Mouse (Mus musculus): ENCODE data around the gene Rere. TPM values are rescaled to one million over a fixed set of nuclear protein-coding genes. Genes with fewer than 3 reads are reported as not detected.
"Not testable (repeated sequence)": the region's sequence is repeated elsewhere in the genome, so short reads cannot be mapped to it uniquely, and the experiment has no call there.

Gene Rere
- polyA plus RNA-seq, 1 experiment = 42.0 TPM

DNA sequence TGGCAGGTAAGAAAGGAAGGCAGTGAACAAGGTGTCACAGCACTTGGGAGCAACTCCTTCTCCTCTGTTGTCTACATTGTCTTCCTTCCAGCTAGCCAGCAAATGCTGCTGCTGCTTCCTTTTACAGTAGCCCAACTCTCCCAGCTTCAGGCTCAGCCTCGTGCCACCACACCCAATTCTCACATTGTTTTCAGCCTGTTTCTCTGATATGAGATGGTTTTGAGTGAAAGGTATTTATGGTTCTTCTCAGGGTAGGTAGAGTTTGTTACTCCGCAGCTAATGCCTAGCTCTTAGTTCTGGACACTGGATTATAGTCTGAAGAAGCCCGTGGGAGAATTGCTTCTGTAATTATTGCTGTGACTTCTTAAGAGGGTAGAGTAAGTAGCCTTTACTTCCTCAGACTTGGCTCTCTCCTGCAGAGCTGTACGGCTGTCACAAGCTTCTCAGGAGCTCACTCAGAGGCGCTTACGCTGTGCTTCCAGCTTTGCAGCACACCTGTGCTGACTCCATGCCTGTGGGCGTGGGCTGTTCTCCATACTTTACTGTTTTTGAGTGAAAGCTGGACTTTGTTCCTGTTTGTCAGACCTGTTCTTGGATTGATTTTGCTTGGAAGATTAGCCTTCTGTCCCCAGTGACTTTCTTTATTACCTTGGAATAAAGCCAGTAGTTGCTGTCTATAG is 212.0 kb downstream of the Rere start:
- no peak for DNase-seq
- H3K4me1 ChIP-seq (ENCODE audit: control insufficient read depth, insufficient read depth, low read length) = peaks cover 14% of the 10 kb centered on the region
- no peak overlapping the region for H3K4me3 ChIP-seq (replicated peaks; ENCODE audit: extremely low read depth, low read depth, low read length)
- TF ChIP-seq CTCF (IDR thresholded peaks at IDR 0.05; ENCODE audit: insufficient read depth, low read length) (no peak), POLR2A (IDR thresholded peaks at IDR 0.05; ENCODE audit: borderline replicate concordance, extremely low read depth, low read depth, low read length) (no peak)
- WGBS = 61% methylated on average over 7 of the region's 7 CpGs

DNA sequence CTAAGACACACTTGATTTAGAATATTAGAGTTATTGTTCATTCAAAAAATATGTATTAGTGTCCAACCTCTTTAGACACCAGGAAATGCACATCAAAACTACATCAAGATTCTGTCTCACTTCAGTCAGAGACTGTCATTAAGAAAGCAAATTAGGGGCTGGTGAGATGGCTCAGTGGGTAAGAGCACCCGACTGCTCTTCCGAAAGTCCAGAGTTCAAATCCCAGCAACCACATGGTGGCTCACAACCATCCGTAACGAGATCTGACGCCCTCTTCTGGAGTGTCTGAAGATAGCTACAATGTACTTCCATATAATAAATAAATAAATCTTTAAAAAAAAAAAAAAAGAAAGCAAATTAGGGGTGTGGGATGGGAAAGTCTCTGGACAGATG is 212.5 kb downstream of the Rere start:
- DNase-seq; H3K4me1 ChIP-seq (ENCODE audit: control insufficient read depth, insufficient read depth, low read length); H3K4me3 ChIP-seq (replicated peaks; ENCODE audit: extremely low read depth, low read depth, low read length): not testable (repeated sequence)
- WGBS = 88% methylated on average over 5 of the region's 5 CpGs

DNA sequence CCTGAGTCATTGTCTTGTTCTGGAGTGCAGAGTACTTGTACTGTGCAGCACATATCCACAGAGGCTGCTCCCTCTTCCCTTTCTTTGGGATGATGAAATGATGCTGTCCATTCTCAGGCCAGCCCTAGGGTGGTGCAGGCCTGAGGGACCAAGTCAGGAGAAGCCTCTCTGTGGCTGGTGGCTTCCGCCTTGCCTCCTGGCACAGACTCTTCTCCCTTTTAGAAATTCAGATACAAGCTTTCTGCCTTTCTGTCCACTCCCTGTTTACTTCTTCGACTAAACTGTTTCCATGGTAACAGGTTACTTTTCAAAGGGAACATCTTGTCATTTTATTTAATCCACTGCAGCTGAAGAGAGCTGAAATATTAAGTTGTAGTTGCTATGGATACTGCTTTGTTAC is 214.1 kb downstream of the Rere start:
- no peak for DNase-seq
- Histone ChIP-seq H3K4me3 (replicated peaks; ENCODE audit: extremely low read depth, low read depth, low read length) (no peak overlapping the region), H3K4me1 (ENCODE audit: control insufficient read depth, insufficient read depth, low read length) (peaks cover 6% of the 10 kb centered on the region)
- WGBS = 51% methylated on average over 2 of the region's 2 CpGs
- TF ChIP-seq CTCF (IDR thresholded peaks at IDR 0.05; ENCODE audit: insufficient read depth, low read length) (no peak), POLR2A (IDR thresholded peaks at IDR 0.05; ENCODE audit: borderline replicate concordance, extremely low read depth, low read depth, low read length) (no peak)

DNA sequence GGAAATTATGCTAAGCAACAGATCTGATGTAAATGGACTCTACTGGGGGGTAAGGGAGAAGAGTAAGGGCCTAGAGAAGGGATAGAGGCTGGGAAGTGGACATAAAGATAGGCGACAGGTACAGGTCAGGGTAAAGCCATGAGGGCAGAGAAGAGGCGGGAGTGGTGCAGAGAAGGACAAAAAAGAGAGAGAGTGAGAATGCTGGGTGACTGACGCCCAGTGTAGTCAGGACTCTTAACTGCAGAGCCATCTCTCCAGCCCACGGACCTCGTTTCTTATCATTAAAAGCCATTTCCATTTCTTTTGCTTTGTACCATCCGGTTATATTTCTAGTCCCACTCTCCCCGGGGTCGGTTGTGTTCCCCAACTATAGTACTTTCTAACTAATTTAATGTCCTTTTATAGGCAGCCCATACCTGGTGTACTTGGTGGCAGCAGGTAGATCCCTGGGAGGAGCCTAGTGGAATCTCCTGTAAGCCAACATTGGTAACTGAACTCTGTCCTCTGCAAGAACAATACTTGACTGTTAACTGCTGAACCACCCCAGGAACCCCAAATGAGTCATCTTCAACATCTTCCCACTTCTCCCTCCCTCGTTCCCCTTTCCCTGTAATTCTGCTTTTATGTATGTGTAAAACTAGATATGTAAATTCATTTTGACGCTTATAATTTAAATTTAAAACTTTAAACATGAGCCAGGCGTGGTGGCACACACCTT is 223.0 kb downstream of the Rere start:
- Histone ChIP-seq H3K4me3 (replicated peaks; ENCODE audit: extremely low read depth, low read depth, low read length) (no peak overlapping the region), H3K4me1 (ENCODE audit: control insufficient read depth, insufficient read depth, low read length) (no peaks in the 10 kb centered on the region)
- no peak for TF ChIP-seq POLR2A (IDR thresholded peaks at IDR 0.05; ENCODE audit: borderline replicate concordance, extremely low read depth, low read depth, low read length)
- TF ChIP-seq CTCF (IDR thresholded peaks at IDR 0.05; ENCODE audit: insufficient read depth, low read length) = no peak
- 92% methylated on average over 11 of the region's 11 CpGs for WGBS
- no peak for DNase-seq

DNA sequence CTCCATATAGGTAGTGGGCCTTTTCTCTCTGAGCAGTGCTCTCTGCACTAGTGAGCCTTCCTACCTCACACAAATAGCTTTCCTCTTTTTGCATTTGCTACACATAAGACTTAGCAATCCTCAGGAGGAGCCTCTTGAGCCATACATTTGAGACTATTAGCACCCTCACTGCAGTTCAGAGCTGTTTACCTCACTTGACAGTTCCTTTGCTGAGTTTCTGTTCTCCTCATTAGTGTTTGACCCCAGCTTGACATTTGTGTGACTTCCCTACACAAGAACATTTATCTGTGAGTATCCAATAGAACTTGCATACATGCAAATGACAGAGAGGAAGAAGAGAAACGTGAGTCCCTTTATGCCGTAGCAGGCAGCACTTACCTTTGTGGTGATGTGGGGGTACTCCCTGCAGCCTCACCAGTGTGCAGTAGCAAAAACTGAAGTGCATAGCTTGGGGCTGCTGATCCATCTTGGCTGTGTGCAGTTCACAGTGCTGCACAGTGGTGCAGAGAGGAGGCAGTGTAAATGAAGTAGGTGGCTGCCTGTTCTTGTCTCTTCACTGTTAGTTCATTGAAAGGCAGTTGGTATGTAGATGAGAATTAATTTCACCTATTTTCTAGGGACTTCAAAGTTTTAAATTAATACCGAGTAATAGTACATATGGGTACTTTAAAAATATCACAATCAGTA is 227.7 kb downstream of the Rere start:
- TF ChIP-seq CTCF (IDR thresholded peaks at IDR 0.05; ENCODE audit: insufficient read depth, low read length) (no peak), POLR2A (IDR thresholded peaks at IDR 0.05; ENCODE audit: borderline replicate concordance, extremely low read depth, low read depth, low read length) (no peak)
- H3K4me1 ChIP-seq (ENCODE audit: control insufficient read depth, insufficient read depth, low read length) = no peaks in the 10 kb centered on the region
- DNase-seq = no peak
- WGBS = 73% methylated on average over 3 of the region's 3 CpGs
- no peak overlapping the region for H3K4me3 ChIP-seq (replicated peaks; ENCODE audit: extremely low read depth, low read depth, low read length)

DNA sequence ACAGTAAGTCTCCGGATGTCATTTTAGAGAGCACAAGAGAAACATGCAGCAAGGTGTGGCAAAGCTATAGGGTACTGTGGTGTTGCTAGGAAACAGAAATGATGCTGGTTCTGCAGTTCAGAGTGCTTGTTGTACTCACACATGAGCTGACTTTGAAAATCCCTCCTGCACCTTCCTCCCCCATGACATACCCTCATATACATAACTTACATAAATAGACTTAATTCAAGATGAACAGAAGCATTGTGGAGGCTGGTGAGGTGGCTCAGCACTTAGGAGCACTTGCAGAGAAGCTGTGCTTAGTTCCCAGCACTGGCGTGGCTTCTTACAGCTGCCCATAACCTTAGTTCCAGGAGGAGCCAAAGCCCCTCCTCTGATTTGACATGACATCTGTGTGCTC is 228.6 kb downstream of the Rere start:
- H3K4me1 ChIP-seq (ENCODE audit: control insufficient read depth, insufficient read depth, low read length) = no peaks in the 10 kb centered on the region
- H3K4me3 ChIP-seq (replicated peaks; ENCODE audit: extremely low read depth, low read depth, low read length) = no peak overlapping the region
- 88% methylated on average over 2 of the region's 2 CpGs for WGBS
- TF ChIP-seq CTCF (IDR thresholded peaks at IDR 0.05; ENCODE audit: insufficient read depth, low read length) = no peak
- no peak for TF ChIP-seq POLR2A (IDR thresholded peaks at IDR 0.05; ENCODE audit: borderline replicate concordance, extremely low read depth, low read depth, low read length)
- DNase-seq = no peak

DNA sequence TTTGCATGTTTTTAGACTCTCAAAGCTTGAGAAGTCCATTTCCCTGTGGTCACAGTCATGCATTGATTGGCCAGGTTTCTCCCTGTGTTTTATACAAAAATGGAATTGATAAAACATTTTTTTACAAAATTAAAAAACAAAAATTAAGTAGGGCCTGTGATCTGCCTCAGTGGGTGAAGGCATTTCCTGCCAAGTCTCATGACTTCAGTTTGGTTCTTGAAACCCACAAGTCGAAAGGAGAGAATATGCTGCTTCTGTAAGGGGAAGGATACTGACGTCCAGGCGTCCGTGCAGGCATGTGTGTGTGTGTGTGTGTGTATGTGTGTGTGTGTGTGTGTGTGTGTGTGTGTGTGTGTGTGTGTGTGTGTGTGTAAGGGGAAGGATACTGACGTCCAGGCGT is 231.9 kb downstream of the Rere start:
- DNase-seq; H3K4me3 ChIP-seq (replicated peaks; ENCODE audit: extremely low read depth, low read depth, low read length); H3K4me1 ChIP-seq (ENCODE audit: control insufficient read depth, insufficient read depth, low read length): not testable (repeated sequence)
- 82% methylated on average over 6 of the region's 6 CpGs for WGBS

DNA sequence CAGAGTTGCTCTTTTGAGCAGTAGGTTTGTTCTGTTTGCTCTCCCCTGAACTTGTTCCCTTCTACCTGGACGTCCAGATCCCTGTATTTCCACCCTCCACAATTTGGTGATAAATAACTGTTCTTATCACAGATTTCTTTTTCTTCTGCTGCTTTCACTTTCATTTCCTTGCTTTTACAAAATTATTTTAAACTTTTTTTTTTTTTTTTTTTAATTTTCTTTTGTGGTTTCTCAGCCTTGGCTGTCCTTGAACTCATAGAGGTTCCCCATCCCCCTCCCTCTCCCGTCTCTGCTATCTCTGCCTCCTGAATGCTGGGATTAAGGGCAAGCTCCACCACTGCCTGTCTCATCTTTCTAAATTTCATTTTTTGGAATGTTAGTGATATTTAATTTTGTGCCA is 234.8 kb downstream of the Rere start:
- TF ChIP-seq POLR2A (IDR thresholded peaks at IDR 0.05; ENCODE audit: borderline replicate concordance, extremely low read depth, low read depth, low read length) = no peak
- no peak for TF ChIP-seq CTCF (IDR thresholded peaks at IDR 0.05; ENCODE audit: insufficient read depth, low read length)
- WGBS = 62% methylated on average over 2 of the region's 2 CpGs
- no peak overlapping the region for H3K4me3 ChIP-seq (replicated peaks; ENCODE audit: extremely low read depth, low read depth, low read length)
- DNase-seq = no peak
- no peaks in the 10 kb centered on the region; the same call in 1 of the 2 replicates for H3K4me1 ChIP-seq (ENCODE audit: control insufficient read depth, insufficient read depth, low read length)

DNA sequence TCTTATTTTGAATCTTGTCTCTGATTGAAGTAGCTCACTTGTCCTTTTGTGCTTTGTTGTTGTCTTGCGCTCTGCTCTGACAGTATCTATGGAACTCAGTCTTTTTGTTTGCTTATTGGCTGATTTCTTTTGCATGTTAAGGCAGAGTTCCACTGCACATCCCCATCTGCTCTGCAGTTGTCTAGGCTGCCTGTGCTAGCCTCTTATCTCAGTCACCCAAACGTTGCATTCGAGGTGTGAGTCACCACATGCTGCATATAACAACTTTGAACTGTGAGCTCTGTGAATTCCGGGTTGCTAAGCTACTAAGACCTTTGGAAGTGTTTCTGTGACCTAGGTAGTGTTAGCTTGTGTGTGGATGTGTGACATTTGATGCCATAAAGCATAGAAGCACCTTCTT is 235.9 kb downstream of the Rere start:
- TF ChIP-seq CTCF (IDR thresholded peaks at IDR 0.05; ENCODE audit: insufficient read depth, low read length) (no peak), POLR2A (IDR thresholded peaks at IDR 0.05; ENCODE audit: borderline replicate concordance, extremely low read depth, low read depth, low read length) (no peak)
- no peak overlapping the region for H3K4me3 ChIP-seq (replicated peaks; ENCODE audit: extremely low read depth, low read depth, low read length)

DNA sequence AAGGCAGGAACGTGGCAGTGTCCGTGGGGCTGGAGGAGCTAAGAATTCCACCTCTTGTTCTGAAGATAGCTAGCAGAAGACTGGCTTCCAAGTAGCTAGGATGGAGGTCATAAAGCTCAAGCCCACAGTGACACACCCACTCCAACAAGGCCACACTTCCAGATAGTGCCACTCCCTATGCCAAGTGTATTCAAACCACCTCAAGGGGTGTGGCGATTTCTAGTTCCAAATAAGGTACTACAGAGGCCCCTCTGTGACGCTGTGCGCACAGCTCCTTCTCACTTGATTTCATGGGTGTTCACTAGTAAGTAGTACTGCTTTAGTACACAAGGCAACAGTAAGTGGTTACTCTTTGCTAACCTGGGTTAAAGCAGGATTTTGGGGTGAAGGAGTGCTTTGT is 237.4 kb downstream of the Rere start:
- Histone ChIP-seq H3K4me3 (replicated peaks; ENCODE audit: extremely low read depth, low read depth, low read length) (no peak overlapping the region), H3K4me1 (ENCODE audit: control insufficient read depth, insufficient read depth, low read length) (no peaks in the 10 kb centered on the region; the same call in 1 of the 2 replicates)
- no peak for DNase-seq
- 74% methylated on average over 5 of the region's 5 CpGs for WGBS
- TF ChIP-seq CTCF (IDR thresholded peaks at IDR 0.05; ENCODE audit: insufficient read depth, low read length) = no peak
- no peak for TF ChIP-seq POLR2A (IDR thresholded peaks at IDR 0.05; ENCODE audit: borderline replicate concordance, extremely low read depth, low read depth, low read length)

More for the DNA sequence above, 235.9 kb downstream of the Rere start:
- DNase-seq = no peak
- WGBS = 32% methylated on average over 4 of the region's 4 CpGs
- H3K4me1 ChIP-seq (ENCODE audit: control insufficient read depth, insufficient read depth, low read length) = no peaks in the 10 kb centered on the region; the same call in 1 of the 2 replicates
